Mouse (Mus musculus): ENCODE results near the gene Dnm3. TPM values are rescaled to one million over a fixed set of nuclear protein-coding genes. Genes with fewer than 3 reads are reported as not detected.

Dnm3 gene
- total and polyA plus RNA-seq, 3 experiments: not detected

GRCm38 (mm10) chr1:162202465-162203348 lies 275.1 kb downstream of the Dnm3 start:
- Histone ChIP-seq H3K4me3 (ENCODE audit: control insufficient read depth in 1 of 2, insufficient read depth in 1 of 2, low read depth in 2 of 2, low read length in 2 of 2) (no peak overlapping the region), H3K9me3 (replicated peaks; ENCODE audit: insufficient read depth, low read length) (no peaks in the 10 kb centered on the region), H3K79me2 (ENCODE audit: control insufficient read depth, insufficient read depth, low read length, poor library complexity) (no peaks in the 10 kb centered on the region), H3K27me3 (ENCODE audit: control insufficient read depth in 1 of 2, insufficient read depth in 2 of 2, low read length in 2 of 2) (no peaks in the 10 kb centered on the region; a peak in 1 of 4 replicates), H3K4me1 (ENCODE audit: control insufficient read depth in 1 of 2, insufficient read depth in 2 of 2, low read length in 2 of 2) (no peaks in the 10 kb centered on the region), H3K36me3 (ENCODE audit: control insufficient read depth in 1 of 2, insufficient read depth in 2 of 2, low read length in 2 of 2) (no peaks in the 10 kb centered on the region), H3K9ac (ENCODE audit: control insufficient read depth, low read depth, low read length, poor library complexity, severe bottlenecking) (no peak overlapping the region), H3K27ac (ENCODE audit: control insufficient read depth, low read depth, low read length) (no peak overlapping the region)
- DNase-seq (ENCODE audit: low read depth, low spot score): no peak
- TF ChIP-seq MYC (IDR thresholded peaks at IDR 0.05; ENCODE audit: low read depth, low read length): no peak
- TF ChIP-seq GATA1 (IDR thresholded peaks at IDR 0.05; ENCODE audit: low read depth, low read length): no peak
- TF ChIP-seq E2F4 (IDR thresholded peaks at IDR 0.05; ENCODE audit: borderline replicate concordance, low read depth, low read length): no peak
- no peak for TF ChIP-seq HCFC1 (IDR thresholded peaks at IDR 0.05; ENCODE audit: low read depth, low read length)
- no peak for TF ChIP-seq CTCF (IDR thresholded peaks at IDR 0.05 in 2 of 3, conservative IDR thresholded peaks at IDR 0.05 in 1 of 3; ENCODE audit: control insufficient read depth in 1 of 3, insufficient read depth in 1 of 3, low read depth in 2 of 3, low read length in 3 of 3, poor library complexity in 1 of 3, severe bottlenecking in 1 of 3)
- TF ChIP-seq TAL1 (IDR thresholded peaks at IDR 0.05; ENCODE audit: low read length): no peak
- TF ChIP-seq MAZ (IDR thresholded peaks at IDR 0.05; ENCODE audit: low read depth, low read length): no peak

DNA sequence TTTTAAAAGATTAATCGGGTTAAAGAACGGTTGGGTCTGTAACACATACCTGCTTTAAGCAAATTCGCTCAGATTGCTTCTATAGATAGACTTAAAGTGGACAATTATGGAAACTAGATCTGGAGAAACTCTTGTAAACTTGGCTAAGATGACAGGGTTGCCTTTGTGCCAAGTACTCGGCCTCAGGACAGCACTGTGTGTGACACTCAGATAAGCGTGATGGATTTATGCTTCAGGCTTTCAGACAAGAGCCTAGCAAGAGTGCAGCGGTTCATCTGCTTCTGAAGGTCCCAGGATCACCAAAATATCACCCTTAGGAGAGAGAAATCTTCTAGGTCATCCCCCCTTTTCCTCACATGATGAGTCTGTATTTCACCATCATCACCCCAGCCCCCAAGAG lies 277.4 kb downstream of the Dnm3 start:
- DNase-seq (ENCODE audit: low read depth, low spot score): no peak
- no peak overlapping the region for H3K9ac ChIP-seq (ENCODE audit: control insufficient read depth, low read depth, low read length, poor library complexity, severe bottlenecking)

DNA sequence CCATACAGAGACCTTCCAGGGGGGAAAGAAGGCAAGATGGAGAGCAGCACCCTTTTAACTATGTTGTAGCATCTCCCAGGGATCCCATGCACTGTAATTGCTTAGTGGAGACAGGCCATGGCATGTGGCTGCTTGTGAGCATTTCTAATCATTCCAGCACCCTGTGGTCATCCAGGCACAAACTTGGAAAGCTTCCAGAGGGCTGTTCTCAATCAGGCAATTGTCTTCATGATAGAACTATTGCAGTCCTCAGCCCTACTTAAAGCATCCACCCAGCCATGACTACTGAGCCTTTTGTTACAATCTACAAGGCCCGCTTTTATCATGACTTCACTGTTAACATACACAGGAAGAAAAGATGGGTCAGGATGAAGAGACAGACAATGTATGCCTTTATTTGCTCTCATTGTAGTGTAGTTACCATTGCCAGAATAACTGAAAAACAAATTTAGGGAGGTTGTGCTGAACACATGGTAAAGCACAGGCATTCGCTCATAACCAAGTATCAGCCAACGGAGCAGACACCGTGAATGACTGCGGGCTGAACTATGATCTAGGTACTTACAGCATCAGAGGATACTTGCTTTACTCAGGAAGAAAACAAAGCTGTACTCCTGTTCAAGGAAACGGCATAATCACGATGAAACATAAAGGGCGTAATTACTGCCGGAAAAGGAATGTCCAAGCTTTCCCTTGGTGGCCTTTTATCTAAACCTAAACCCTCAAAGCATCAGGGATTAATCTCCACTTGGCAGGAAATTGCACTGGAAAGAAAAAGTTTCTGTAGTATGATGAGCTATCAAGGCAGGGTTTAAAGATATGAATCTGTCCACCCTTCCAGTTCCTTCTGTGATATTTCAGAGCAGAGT lies 280.8 kb downstream of the Dnm3 start:
- TF ChIP-seq TCF12 (IDR thresholded peaks at IDR 0.05; ENCODE audit: low read depth, low read length): no peak
- TF ChIP-seq MAZ (IDR thresholded peaks at IDR 0.05; ENCODE audit: low read depth, low read length): no peak
- Histone ChIP-seq H3K4me3 (ENCODE audit: control insufficient read depth in 1 of 2, insufficient read depth in 1 of 2, low read depth in 2 of 2, low read length in 2 of 2) (no peak overlapping the region), H3K79me2 (ENCODE audit: control insufficient read depth, insufficient read depth, low read length, poor library complexity) (no peaks in the 10 kb centered on the region), H3K9ac (ENCODE audit: control insufficient read depth, low read depth, low read length, poor library complexity, severe bottlenecking) (no peak overlapping the region), H3K4me1 (ENCODE audit: control insufficient read depth in 1 of 2, insufficient read depth in 2 of 2, low read length in 2 of 2) (no peaks in the 10 kb centered on the region), H3K27ac (ENCODE audit: control insufficient read depth, low read depth, low read length) (no peak overlapping the region), H3K36me3 (ENCODE audit: control insufficient read depth in 1 of 2, insufficient read depth in 2 of 2, low read length in 2 of 2) (no peaks in the 10 kb centered on the region), H3K9me3 (replicated peaks; ENCODE audit: insufficient read depth, low read length) (no peaks in the 10 kb centered on the region), H3K27me3 (ENCODE audit: control insufficient read depth in 1 of 2, insufficient read depth in 2 of 2, low read length in 2 of 2) (no peaks in the 10 kb centered on the region; a peak in 1 of 4 replicates)
- no peak for DNase-seq (ENCODE audit: low read depth, low spot score)

More for the DNA sequence above, 277.4 kb downstream of the Dnm3 start:
- H3K4me1 ChIP-seq (ENCODE audit: control insufficient read depth in 1 of 2, insufficient read depth in 2 of 2, low read length in 2 of 2): no peaks in the 10 kb centered on the region
- TF ChIP-seq TAL1 (IDR thresholded peaks at IDR 0.05; ENCODE audit: low read length) (no peak), USF1 (IDR thresholded peaks at IDR 0.05; ENCODE audit: low read depth, low read length) (no peak), CHD2 (IDR thresholded peaks at IDR 0.05; ENCODE audit: low read length) (no peak), MXI1 (IDR thresholded peaks at IDR 0.05; ENCODE audit: low read depth, low read length) (no peak), UBTF (IDR thresholded peaks at IDR 0.05; ENCODE audit: borderline replicate concordance, insufficient read depth, low read depth, low read length) (no peak), POLR2AphosphoS5 (IDR thresholded peaks at IDR 0.05; ENCODE audit: borderline replicate concordance, low read depth, low read length) (no peak), JUND (IDR thresholded peaks at IDR 0.05; ENCODE audit: low read depth, low read length) (no peak), MAFK (IDR thresholded peaks at IDR 0.05; ENCODE audit: borderline replicate concordance, low read depth, low read length) (no peak)
- H3K4me3 ChIP-seq (ENCODE audit: control insufficient read depth in 1 of 2, insufficient read depth in 1 of 2, low read depth in 2 of 2, low read length in 2 of 2): no peak overlapping the region
- no peaks in the 10 kb centered on the region for H3K79me2 ChIP-seq (ENCODE audit: control insufficient read depth, insufficient read depth, low read length, poor library complexity)
- H3K27ac ChIP-seq (ENCODE audit: control insufficient read depth, low read depth, low read length): no peak overlapping the region
- no peaks in the 10 kb centered on the region; a peak in 1 of 4 replicates for H3K27me3 ChIP-seq (ENCODE audit: control insufficient read depth in 1 of 2, insufficient read depth in 2 of 2, low read length in 2 of 2)
- no peaks in the 10 kb centered on the region for H3K9me3 ChIP-seq (replicated peaks; ENCODE audit: insufficient read depth, low read length)
- H3K36me3 ChIP-seq (ENCODE audit: control insufficient read depth in 1 of 2, insufficient read depth in 2 of 2, low read length in 2 of 2): no peaks in the 10 kb centered on the region
